Mouse (Mus musculus) heart, postnatal 10 days (tissue): ENCODE results near the gene Spryd4. TPM values are rescaled to one million over a fixed set of nuclear protein-coding genes. Genes with fewer than 3 reads are reported as not detected.
"Not testable (repeated sequence)": the region's sequence is repeated elsewhere in the genome, so short reads cannot be mapped to it uniquely, and the experiment has no call there.

Source experiments
- DNase-seq, 2 experiments: peaks; one replicate each; pipeline ENCODE4 v3.0.0; 2021
- intact Hi-C: fragments of 180-260 bp; cut with DNase I; formaldehyde crosslinking; loops from one replicate; pipeline ENCODE4 v1.15.1; 2025
- total RNA-seq, 2 experiments: library from RNA; stranded (reverse); gene quantifications; 2 replicates each; pipeline ENCODE4 v1.2.3; 2021

The Spryd4 gene
- total RNA-seq, 2 experiments from 2014 or later: 42.1 to 44.6 TPM

GRCm38 (mm10) chr10:128227592-128227991, 16.0 kb upstream of the Spryd4 start:
- intact Hi-C loops: no loop called here
- DNase-seq: no peak

DNA sequence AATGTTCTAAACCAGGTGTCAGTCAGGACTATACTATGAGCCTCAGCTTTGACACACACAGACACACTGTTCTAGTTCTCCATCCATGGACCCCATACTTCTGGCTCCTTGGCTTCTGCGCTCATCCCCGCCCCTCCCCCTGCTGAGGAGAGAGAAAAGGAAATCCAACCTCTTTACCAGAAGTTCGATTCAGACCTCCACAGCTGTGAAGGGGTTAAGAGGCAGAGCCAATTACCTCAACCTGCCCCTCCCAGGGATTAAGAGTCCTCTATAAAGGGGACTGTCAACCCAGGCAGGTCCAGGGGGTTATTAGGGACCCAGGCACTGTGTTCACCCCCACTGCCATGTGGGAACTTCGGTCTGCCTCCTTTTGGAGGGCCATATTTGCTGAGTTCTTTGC, 13.9 kb upstream of the Spryd4 start, which contains the start of gene Mip:
Gene Mip, plus strand, starts transcription at position 301 of the 400 bp plus-strand sequence.
- intact Hi-C loops: no loop called here
- no peak for DNase-seq

DNA sequence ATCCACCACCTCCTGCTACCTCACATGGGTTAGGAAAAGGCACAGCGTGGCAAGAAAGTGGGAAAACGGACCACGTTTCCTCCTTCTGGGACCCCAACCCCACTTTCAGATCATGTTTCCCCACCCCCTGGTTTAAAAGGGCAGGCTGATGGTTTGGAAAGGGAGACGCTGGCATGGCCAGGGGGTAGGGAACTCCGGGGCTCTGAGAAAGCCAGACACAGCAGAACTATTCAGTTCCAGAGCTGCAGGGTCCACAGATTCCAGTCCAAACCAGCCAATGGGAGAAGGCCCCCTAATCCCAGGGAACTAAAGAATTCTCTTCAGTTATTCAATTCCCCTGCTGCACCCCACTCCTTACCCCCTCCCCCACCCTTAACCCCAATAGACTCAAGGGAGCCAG, 13.5 kb upstream of the Spryd4 start:
- DNase-seq: no peak
- intact Hi-C loops: no loop called here

DNA sequence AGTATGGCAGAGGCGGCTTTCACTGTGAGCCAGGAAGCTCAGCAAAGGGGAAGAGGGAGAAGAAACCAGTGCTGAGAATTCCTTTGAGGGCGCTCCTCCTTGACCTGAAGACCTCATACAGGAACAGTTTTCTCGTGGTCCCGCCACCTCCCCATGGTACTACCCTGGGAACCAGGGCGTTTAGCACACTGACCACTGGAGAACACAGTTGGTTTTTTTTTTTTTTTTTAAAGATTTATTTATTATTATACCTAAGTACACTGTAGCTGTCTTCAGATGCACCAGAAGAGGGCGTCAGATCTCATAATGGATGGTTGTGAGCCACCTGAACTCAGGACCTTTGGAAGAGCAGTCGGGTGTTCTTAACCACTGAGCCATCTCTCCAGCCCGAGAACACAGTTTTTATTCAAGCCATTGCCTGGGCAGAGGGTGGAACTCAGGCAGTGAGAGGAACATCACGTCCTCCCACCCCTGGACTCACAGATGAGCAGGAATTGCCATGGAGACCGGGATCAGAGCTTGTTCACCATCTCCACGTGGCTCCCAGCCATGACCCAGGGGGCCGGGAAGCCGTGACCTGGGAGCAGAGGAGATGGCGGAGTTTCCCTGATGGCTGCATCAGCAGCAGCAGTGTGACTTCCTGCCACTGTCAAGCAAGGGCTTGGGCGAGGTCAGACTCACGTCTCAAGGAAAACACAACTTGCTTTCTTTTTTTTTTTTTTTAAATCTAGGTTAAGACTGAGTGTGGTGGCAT, 10.1 kb upstream of the Spryd4 start:
- intact Hi-C loops: no loop called here
- DNase-seq: no peak

- no peak for DNase-seq
- intact Hi-C loops: no loop called here
Observed at GRCm38 (mm10) chr10:128218387-128219117, 6.9 kb upstream of the Spryd4 start.

- intact Hi-C loops: no loop called here
- DNase-seq: no peak
Observed at GRCm38 (mm10) chr10:128214981-128215380, 3.4 kb upstream of the Spryd4 start.

GRCm38 (mm10) chr10:128214112-128214511, 2.5 kb upstream of the Spryd4 start:
- DNase-seq, intact Hi-C loops: not testable (repeated sequence)

GRCm38 (mm10) chr10:128212871-128213323, 1.3 kb upstream of the Spryd4 start:
- peak; percentile 70 to 77 for DNase-seq

GRCm38 (mm10) chr10:128212148-128212547, 541 bp upstream of the Spryd4 start:
- intact Hi-C loops: no loop called here
- no peak for DNase-seq

More at GRCm38 (mm10) chr10:128212871-128213323, 1.3 kb upstream of the Spryd4 start:
- intact Hi-C loops: loop anchor here (1.0 kb wide), 2 partner anchors 19 to 71 kb away; partner anchors contain the start of gene Timeless

DNA sequence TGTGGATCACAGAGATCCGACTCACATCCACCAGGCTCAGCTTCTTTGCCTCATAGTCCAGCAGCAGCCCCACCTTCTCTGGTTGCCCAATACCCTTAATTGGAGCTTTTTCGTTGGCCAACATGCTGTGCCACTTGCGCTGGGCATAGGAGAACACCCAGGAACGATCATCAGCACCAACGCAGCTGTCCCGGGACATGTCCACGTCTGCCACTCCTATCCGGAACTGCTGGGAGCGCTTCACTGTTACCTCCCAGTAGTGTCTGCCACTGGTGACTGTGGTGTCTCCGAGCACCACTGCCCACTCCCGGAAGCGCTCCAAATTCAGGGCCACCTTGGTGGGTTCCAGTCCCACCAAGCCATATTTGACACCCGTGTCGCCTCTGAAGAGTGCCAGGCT, 653 bp downstream of the Spryd4 start:
- peak; percentile 22 to 25 for DNase-seq
- intact Hi-C loops: no loop called here

GRCm38 (mm10) chr10:128210131-128210530, 1.5 kb downstream of the Spryd4 start:
- DNase-seq: no peak
- intact Hi-C loops: no loop called here

GRCm38 (mm10) chr10:128209311-128210009, 2.1 kb downstream of the Spryd4 start:
- DNase-seq: no peak
- intact Hi-C loops: no loop called here

DNA sequence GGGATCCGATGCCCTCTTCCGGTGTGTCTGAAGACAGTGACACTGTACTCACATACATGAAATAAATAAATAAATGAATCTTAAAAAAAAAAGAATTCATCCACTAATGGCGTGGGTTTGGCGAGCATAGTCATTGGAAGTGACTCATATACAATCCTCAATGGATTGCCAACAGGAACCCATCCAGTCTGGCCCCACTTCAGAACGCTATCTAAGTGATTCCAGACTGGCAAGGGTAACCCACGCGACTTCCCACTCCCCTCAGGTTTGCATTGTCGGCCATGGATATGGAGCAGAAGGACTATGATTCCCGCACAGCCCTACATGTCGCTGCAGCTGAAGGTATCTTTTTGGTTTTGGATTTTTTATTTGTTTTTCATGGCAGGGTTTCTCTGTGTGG, 3.3 kb downstream of the Spryd4 start:
- intact Hi-C loops: no loop called here
- DNase-seq: no peak

DNA sequence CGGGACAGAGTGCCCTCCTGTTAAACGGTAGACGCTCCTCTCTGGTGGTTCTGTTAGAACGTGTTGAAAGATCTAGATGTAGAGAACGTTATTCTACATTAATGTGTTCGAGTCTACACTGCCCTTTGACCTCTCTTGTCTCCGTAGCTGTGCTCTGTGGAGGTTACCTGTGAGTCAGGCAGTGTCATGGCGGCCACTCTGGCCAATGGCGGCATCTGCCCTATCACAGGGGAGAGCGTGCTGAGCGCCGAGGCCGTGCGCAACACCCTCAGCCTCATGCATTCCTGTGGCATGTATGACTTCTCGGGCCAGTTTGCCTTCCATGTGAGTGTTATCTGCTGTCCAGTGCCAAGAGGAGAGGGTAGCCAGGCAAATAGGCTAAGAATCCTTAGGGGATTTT, 6.7 kb downstream of the Spryd4 start:
- no peak for DNase-seq
- intact Hi-C loops: no loop called here

DNA sequence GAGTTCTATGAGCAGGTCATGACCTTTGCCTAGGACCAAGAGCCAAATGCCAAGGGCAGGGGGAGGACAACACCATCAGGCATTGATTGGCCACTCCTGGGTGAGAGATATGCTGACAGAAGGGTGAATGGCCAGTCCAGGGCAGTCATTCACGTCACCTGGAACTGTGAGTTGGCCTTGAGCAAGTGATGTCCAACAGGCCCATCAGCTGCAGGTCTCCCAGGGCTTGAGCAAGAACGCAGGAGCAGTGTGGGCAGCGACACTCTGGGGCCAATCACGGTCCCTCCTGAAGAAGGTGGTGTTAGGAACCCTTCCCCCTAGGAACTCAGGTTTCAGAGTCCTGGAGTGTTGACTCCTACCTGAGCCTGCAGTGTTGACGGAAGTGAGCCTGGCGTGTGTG, 9.8 kb downstream of the Spryd4 start:
- DNase-seq: no peak
- intact Hi-C loops: no loop called here

- intact Hi-C loops: no loop called here
- DNase-seq: no peak
Observed at GRCm38 (mm10) chr10:128194551-128195461, 16.8 kb downstream of the Spryd4 start.

DNA sequence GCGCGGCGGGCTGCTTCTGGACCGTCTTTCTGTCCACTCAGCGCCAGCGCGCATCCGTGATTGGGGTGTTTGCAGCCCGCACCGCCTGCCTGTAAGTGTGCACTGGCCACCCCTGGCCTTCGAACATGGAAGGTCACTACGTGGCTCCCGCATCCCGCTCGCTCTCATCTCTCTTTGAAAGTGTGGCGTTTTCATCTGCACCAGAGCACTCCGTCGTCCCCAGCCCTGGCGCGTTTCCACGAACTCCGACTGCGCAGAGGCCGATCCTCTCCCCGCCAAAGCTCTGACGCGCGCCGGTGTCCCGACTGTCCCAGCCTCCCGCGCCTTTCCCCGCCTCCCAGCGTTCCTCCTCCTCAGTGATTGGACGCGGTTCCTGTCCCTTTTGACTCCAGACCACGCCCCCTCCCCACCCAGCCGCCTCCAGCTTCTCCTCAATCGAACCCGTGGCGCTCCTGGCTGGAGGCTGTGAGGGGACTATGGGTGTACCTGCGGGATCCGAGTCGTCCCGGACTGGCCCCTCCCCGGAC, 17.5 kb downstream of the Spryd4 start, which contains the start of gene Gls2:
Gene Gls2, plus strand, starts transcription at position 434 of the 527 bp plus-strand sequence.
- intact Hi-C loops: no loop called here

GRCm38 (mm10) chr10:128193113-128193512, 18.5 kb downstream of the Spryd4 start:
- intact Hi-C loops: no loop called here
- no peak for DNase-seq

More for the DNA sequence above, 17.5 kb downstream of the Spryd4 start, which contains the start of gene Gls2:
- DNase-seq: peak; percentile 98

GRCm38 (mm10) chr10:128192030-128192766, 19.4 kb downstream of the Spryd4 start:
- intact Hi-C loops, DNase-seq: not testable (repeated sequence)
